Mouse (Mus musculus) G1E (cell line): Measurements from ENCODE around the gene Hnrnpll. TPM values are rescaled to one million over a fixed set of nuclear protein-coding genes. Genes with fewer than 3 reads are reported as not detected.

Experiments
- ATAC-seq: 2 replicates; pipeline ENCODE4 v1.8.0; 2016; ENCODE audit warnings: mild to moderate bottlenecking; ENCODE audit not compliant: insufficient number of reproducible peaks, poor library complexity, low FRiP score, severe bottlenecking; ENCODE audit errors: extremely low read depth
- DNase-seq: peaks from one replicate; pipeline ENCODE4 v3.0.0; 2012; ENCODE audit warnings: low spot score
- H3K27me3 ChIP-seq: 2 replicates; pipeline ENCODE4 v1.6.1; 2012; ENCODE audit warnings: mild to moderate bottlenecking, low read length, inconsistent platforms; ENCODE audit not compliant: insufficient read depth
- H3K36me3 ChIP-seq: replicated peaks from 2 replicates; pipeline ENCODE3; 2012; ENCODE audit warnings: mild to moderate bottlenecking, inconsistent platforms
- H3K4me1 ChIP-seq: 2 replicates; pipeline ENCODE4 v1.6.1; 2012; ENCODE audit warnings: low read depth, low read length, inconsistent platforms, mixed read lengths; ENCODE audit not compliant: insufficient read depth
- H3K4me3 ChIP-seq: 2 replicates; pipeline ENCODE4 v1.5.1; 2012; ENCODE audit warnings: low read depth, mild to moderate bottlenecking, inconsistent platforms, low read length, moderate library complexity, mixed read lengths
- H3K9me3 ChIP-seq: replicated peaks from 2 replicates; pipeline ENCODE4 v1.6.1; 2012; ENCODE audit warnings: inconsistent platforms
- CTCF ChIP-seq: IDR thresholded peaks from 2 replicates; pipeline ENCODE4 v1.5.1; 2012; ENCODE audit warnings: low read depth, low read length, inconsistent platforms, mixed read lengths
- GATA1 ChIP-seq: IDR thresholded peaks from 2 replicates; pipeline ENCODE4 v1.6.1; 2012; ENCODE audit warnings: borderline replicate concordance, low read length, inconsistent platforms, mixed read lengths
- GATA2 ChIP-seq: IDR thresholded peaks from 2 replicates; pipeline ENCODE4 v1.6.1; 2012; ENCODE audit warnings: low read depth, low read length, inconsistent platforms, borderline replicate concordance
- POLR2AphosphoS5 ChIP-seq: IDR thresholded peaks from 2 replicates; pipeline ENCODE4 v1.6.1; 2012; ENCODE audit warnings: low read depth, low read length, inconsistent platforms; ENCODE audit not compliant: insufficient replicate concordance
- TAL1 ChIP-seq: conservative IDR thresholded peaks from 2 replicates; pipeline ENCODE4 v1.6.1; 2012; ENCODE audit warnings: low read depth, low read length, inconsistent platforms, mixed read lengths
- polyA plus RNA-seq: library from polyadenylated mRNA; stranded (reverse); fragments of >175 nt; gene quantifications from 2 replicates; pipeline ENCODE4 v1.2.3, GENCODE M21; 2012
- total RNA-seq, 2 experiments: library from RNA; stranded (forward) in 1 of 2; stranded (reverse) in 1 of 2; fragments of 200-1000 nt in 1 of 2; fragments of >200 nt in 1 of 2; fragmentation: Nextera tagmentation in 1 of 2; gene quantifications; 2 replicates each; pipeline ENCODE4 v1.2.3; 2014 to 2017

The Hnrnpll gene
- total and polyA plus RNA-seq, 3 experiments: 50.1 to 97.0 (median 76.5) TPM

DNA sequence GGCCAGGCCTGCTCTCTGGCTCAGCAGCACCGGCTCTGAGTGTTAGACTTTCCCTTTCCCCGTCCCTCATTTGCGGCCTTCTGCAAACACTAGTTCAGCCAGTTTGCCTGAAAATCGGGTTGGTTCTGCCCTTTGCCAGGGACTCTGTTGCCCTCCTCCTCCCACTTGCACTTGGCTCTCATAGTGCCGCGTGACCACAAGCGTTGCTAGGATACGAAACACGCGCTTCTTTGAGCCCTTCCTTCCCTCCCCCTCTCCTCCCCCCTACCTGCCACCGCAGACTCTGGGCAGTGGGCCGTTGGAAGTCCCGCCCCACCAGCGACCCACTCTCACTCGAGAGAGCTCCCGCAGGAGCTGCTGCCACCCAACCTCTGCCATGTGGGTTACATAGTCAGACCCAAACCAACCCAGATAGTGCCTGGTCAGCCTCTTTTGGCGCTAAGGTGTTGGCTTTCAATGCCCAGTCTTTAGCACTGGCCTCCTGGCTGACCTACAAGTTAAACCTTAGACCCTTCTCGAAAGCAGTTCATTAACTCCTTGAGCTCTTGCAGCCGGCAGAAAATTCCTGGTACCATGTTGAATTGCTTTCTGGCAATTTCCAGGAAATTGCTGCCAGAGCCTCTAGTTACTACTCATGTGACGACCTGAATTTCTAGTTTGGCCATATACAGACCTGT, 34.0 kb upstream of the Hnrnpll start:
- H3K9me3 ChIP-seq: no peaks in the 10 kb centered on the region
- no peak for ATAC-seq
- TF ChIP-seq TAL1 (no peak), GATA2 (no peak), GATA1 (no peak), POLR2AphosphoS5 (no peak), CTCF (no peak)
- H3K36me3 ChIP-seq: no peaks in the 10 kb centered on the region
- H3K4me1 ChIP-seq: peaks cover 4% of the 10 kb centered on the region; the same call in 1 of the 2 replicates
- no peak for DNase-seq
- H3K27me3 ChIP-seq: peaks cover 17% of the 10 kb centered on the region
- no peak overlapping the region for H3K4me3 ChIP-seq

DNA sequence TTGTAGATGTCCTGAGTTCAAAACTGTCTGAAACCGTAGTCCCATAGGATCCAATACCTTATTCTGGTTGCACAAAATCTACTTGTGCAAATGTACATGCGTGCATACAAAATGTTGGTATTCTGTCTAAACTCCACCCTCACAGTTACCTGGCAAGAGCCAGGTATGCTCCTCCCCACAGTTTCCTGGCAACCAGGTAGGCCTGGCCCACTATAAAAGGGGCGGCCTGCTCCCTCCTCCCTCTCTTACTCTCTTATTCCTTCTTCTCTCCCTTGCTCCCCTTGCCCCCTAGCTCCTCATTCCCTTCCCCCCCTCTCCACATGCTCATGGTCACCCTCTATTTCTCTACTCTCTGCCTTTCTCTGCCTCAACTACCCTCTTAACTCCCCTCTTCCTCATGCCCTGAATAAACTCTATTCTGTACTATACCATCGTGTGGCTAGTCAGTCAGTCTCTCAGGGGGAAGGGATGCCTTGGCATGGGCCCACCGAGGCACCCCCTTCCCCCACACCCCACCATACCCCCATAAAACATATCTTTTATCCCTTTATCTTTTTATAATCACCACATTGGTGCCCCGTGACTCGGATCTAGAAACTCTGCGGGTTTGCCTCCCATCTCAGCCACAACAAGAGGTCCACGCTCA, 33.2 kb upstream of the Hnrnpll start:
- ATAC-seq (no peak), DNase-seq (no peak)

DNA sequence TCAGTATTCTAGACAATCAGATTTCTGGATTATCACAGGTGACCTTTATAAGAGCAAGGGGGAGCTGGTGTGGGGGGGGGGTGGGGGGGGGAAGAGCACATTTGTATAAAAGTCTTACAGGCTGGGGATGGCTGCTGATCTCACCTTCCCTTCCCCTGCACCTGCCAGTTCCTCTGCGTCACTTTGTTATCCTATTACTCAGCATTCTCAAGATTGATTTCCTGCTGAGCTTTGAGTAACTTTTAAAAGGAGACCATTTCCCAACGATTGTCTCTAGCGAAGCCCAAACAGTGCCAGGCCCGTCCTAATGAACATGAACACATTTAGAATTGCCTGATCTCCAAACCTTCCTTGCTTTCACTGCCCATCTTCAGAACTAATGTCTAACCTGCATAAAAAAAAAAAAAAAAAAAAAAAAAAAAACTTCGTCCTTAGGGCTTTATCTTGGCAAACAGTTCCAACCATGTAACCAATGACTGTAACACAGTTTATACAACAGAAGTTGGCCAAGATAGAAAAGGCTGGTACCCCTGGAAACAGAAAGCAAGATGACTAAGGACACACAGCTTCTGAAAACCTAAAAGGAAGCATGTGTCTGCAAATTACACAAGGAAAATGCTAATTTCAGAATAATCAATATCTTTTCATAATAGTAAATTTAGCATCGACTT, 29.9 kb upstream of the Hnrnpll start:
- no peak overlapping the region for H3K4me3 ChIP-seq
- H3K4me1 ChIP-seq: peaks cover 4% of the 10 kb centered on the region; the same call in 1 of the 2 replicates
- H3K9me3 ChIP-seq: no peaks in the 10 kb centered on the region
- H3K27me3 ChIP-seq: peaks cover 18% of the 10 kb centered on the region
- no peak for ATAC-seq
- DNase-seq: no peak
- no peak for TF ChIP-seq GATA1
- no peak for TF ChIP-seq TAL1
- TF ChIP-seq POLR2AphosphoS5: no peak
- no peak for TF ChIP-seq CTCF
- no peaks in the 10 kb centered on the region for H3K36me3 ChIP-seq

More for the DNA sequence above, 33.2 kb upstream of the Hnrnpll start:
- H3K4me1 ChIP-seq: peaks cover 4% of the 10 kb centered on the region; the same call in 1 of the 2 replicates
- H3K4me3 ChIP-seq: no peak overlapping the region
- H3K36me3 ChIP-seq: no peaks in the 10 kb centered on the region
- no peak for TF ChIP-seq CTCF
- TF ChIP-seq GATA2: no peak
- no peak for TF ChIP-seq POLR2AphosphoS5
- TF ChIP-seq GATA1: no peak
- no peaks in the 10 kb centered on the region for H3K9me3 ChIP-seq
- peaks cover 18% of the 10 kb centered on the region for H3K27me3 ChIP-seq

DNA sequence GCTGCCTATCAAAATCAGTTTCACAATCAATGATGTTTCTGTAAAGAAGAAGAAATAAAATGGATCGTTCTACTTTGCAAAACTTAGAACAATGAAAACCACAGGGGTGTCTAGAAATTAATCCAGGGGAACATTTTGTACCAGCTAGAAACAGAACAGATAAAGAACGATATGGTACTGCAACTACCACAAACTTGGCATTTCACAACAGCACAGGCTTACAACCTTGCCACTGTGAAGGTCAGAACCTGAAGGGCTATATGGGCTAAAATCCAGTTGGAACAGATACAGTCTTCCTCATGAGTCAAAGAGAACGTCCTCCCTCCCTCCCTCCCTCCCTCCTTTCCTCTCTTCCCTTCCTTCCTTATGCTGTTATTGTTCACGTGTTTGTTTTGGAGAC, 28.4 kb upstream of the Hnrnpll start:
- no peaks in the 10 kb centered on the region for H3K36me3 ChIP-seq
- no peak overlapping the region for H3K4me3 ChIP-seq
- no peak for TF ChIP-seq GATA1
- no peak for TF ChIP-seq POLR2AphosphoS5
- TF ChIP-seq GATA2: no peak
- TF ChIP-seq CTCF: no peak
- no peak for TF ChIP-seq TAL1
- no peaks in the 10 kb centered on the region for H3K4me1 ChIP-seq
- peaks cover 12% of the 10 kb centered on the region for H3K27me3 ChIP-seq
- DNase-seq (no peak), ATAC-seq (no peak)
- H3K9me3 ChIP-seq: no peaks in the 10 kb centered on the region

DNA sequence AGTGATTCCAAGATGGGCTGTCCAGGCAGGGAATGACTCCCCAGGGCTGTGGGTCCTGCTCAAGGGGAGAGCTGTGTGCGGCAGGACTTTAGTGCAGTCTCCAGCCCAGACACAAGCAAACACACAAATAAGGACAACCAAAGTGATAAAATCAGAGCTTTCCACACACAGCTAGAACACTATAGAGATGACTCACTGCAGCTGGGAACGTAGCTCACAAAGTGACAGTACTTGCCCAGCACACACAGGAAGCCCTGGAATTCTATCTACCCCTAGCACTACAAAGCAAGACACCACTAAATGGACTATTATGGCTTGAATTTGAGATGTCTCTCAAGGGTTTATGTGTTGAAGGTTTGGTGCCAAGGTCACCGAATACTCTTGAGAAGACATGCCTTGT, 26.0 kb upstream of the Hnrnpll start:
- H3K36me3 ChIP-seq: no peaks in the 10 kb centered on the region
- H3K27me3 ChIP-seq: peaks cover 16% of the 10 kb centered on the region
- H3K4me1 ChIP-seq: no peaks in the 10 kb centered on the region
- ATAC-seq (no peak), DNase-seq (no peak)
- H3K9me3 ChIP-seq: no peaks in the 10 kb centered on the region; the same call in 1 of the 2 replicates
- TF ChIP-seq TAL1: no peak
- no peak for TF ChIP-seq GATA2
- TF ChIP-seq POLR2AphosphoS5: no peak
- TF ChIP-seq GATA1: no peak
- TF ChIP-seq CTCF: no peak
- H3K4me3 ChIP-seq: no peak overlapping the region

DNA sequence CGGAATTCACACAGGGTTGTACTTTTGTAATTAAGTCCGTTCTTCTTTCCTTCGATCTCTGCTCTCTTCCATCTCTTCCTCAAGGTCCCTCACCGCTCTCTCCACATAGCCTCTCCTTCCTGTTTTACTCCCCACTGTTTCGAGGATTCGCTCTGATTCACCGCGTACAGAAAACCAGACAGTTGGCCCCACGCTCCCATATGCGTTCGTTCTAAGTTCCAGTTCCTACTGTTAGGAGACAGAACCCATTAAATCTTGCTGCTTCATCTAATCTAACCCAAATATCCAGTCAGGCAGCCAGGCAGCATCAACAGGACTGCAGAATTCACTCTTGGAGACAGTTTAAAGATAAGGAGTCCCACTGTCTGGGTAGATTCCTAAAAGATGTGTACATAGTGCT, 24.5 kb upstream of the Hnrnpll start:
- Histone ChIP-seq H3K4me3 (no peak overlapping the region), H3K27me3 (peaks cover 18% of the 10 kb centered on the region), H3K36me3 (no peaks in the 10 kb centered on the region), H3K4me1 (no peaks in the 10 kb centered on the region), H3K9me3 (no peaks in the 10 kb centered on the region; the same call in 1 of the 2 replicates)
- ATAC-seq: no peak
- no peak for TF ChIP-seq CTCF
- no peak for TF ChIP-seq TAL1
- TF ChIP-seq GATA1: no peak
- no peak for TF ChIP-seq POLR2AphosphoS5
- TF ChIP-seq GATA2: no peak
- no peak for DNase-seq
